ENCODE assay signal across 8 mouse cellular contexts in the genomic region with DNA sequence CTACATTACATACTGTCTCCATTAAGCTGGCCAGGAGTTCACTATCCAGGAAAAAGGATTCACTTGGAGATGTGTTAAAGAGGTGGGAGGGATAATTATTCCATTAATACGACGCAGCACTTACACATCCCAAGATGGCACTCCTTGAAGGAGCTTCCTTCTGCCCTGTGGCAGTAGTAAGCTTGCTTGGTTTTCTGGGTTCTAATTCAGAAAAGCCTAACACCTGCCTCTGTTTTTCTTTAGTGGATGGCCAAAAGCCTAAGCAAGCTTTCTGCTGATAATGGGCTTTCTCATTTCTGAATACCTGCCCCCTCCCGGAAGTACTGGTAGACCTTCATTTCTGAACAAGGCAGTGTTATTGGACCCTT. TPM values are rescaled to one million over a fixed set of nuclear protein-coding genes. Genes with fewer than 3 reads are reported as not detected.
DNase-seq lines count a peak whose midpoint lies in the region; ATAC-seq and TF ChIP-seq lines count a peak whose summit lies in the region.

No protein-coding gene starts in this region.

- peak; percentile 9; the same call in 1 of the 2 replicates for ATAC-seq in lung, embryonic 14.5 days (ENCODE audit: insufficient read depth)
- ATAC-seq in intestine, embryonic 16.5 days: no peak; the same call in 1 of the 2 replicates

- WGBS in lung, embryonic 14.5 days: 93% methylated on average over 3 of the region's 3 CpGs
- WGBS in lung, adult 2 months: 95% methylated on average over 3 of the region's 3 CpGs
- WGBS in forebrain, embryonic 10.5 days: 91% methylated on average over 3 of the region's 3 CpGs
- WGBS in intestine, embryonic 16.5 days: 88% methylated on average over 3 of the region's 3 CpGs

- no peak for TF ChIP-seq CTCF in lung, embryonic 14.5 days (IDR thresholded peaks at IDR 0.05; ENCODE audit: low read depth)
- no peak for TF ChIP-seq CTCF in lung, adult 2 months (IDR thresholded peaks at IDR 0.05; ENCODE audit: insufficient read depth, low read length)

- no peak for TF ChIP-seq POLR2A in lung, adult 2 months (IDR thresholded peaks at IDR 0.05; ENCODE audit: borderline replicate concordance, extremely low read depth, low read depth, low read length)
- no peak for TF ChIP-seq POLR2A in myocyte (IDR thresholded peaks at IDR 0.05; ENCODE audit: insufficient read length, low read depth)

- no peaks in the 10 kb centered on the region for H3K9me3 ChIP-seq in lung, embryonic 14.5 days (ENCODE audit: low read depth, low read length)
- H3K9me3 ChIP-seq in forebrain, embryonic 10.5 days: no peaks in the 10 kb centered on the region
- H3K9me3 ChIP-seq in intestine, embryonic 16.5 days (ENCODE audit: control insufficient read depth, low read length): no peaks in the 10 kb centered on the region

- H3K27ac ChIP-seq in lung, embryonic 14.5 days (ENCODE audit: low read depth): no peak overlapping the region
- peak overlapping the region; percentile 93; the same call in 1 of the 2 replicates for H3K27ac ChIP-seq in forebrain, embryonic 10.5 days
- H3K27ac ChIP-seq in intestine, embryonic 16.5 days (ENCODE audit: low read length): no peak overlapping the region

- no peak overlapping the region for H3K9ac ChIP-seq in lung, embryonic 14.5 days
- H3K9ac ChIP-seq in intestine, embryonic 16.5 days (ENCODE audit: low read depth, low read length): no peak overlapping the region

- peaks cover 3% of the 10 kb centered on the region; the same call in 1 of the 2 replicates for H3K36me3 ChIP-seq in lung, embryonic 14.5 days (ENCODE audit: insufficient read depth)
- H3K36me3 ChIP-seq in forebrain, embryonic 10.5 days (replicated peaks): peaks cover 4% of the 10 kb centered on the region
- H3K36me3 ChIP-seq in intestine, embryonic 16.5 days (ENCODE audit: control insufficient read depth, insufficient read depth, low read length): no peaks in the 10 kb centered on the region
- peaks cover 3% of the 10 kb centered on the region for H3K36me3 ChIP-seq in myocyte (ENCODE audit: control insufficient read depth, insufficient read depth)

- no peak overlapping the region for H3K4me3 ChIP-seq in lung, embryonic 14.5 days (ENCODE audit: low read depth, low read length)
- H3K4me3 ChIP-seq in lung, adult 2 months (replicated peaks; ENCODE audit: extremely low read depth, low read depth, low read length): no peak overlapping the region
- peak overlapping the region; percentile 66; the same call in 1 of the 2 replicates for H3K4me3 ChIP-seq in forebrain, embryonic 10.5 days
- no peak overlapping the region for H3K4me3 ChIP-seq in intestine, embryonic 16.5 days (ENCODE audit: low read length)
- H3K4me3 ChIP-seq in myocyte: peak overlapping the region; percentile 56

- no peaks in the 10 kb centered on the region for H3K4me1 ChIP-seq in lung, embryonic 14.5 days (ENCODE audit: insufficient read depth)
- H3K4me1 ChIP-seq in lung, adult 2 months (ENCODE audit: control insufficient read depth, insufficient read depth, low read length): no peaks in the 10 kb centered on the region; the same call in 1 of the 2 replicates
- H3K4me1 ChIP-seq in forebrain, embryonic 10.5 days: peaks cover 19% of the 10 kb centered on the region
- no peaks in the 10 kb centered on the region for H3K4me1 ChIP-seq in intestine, embryonic 16.5 days (ENCODE audit: control insufficient read depth, insufficient read depth, low read length)

- no peaks in the 10 kb centered on the region for H3K27me3 ChIP-seq in lung, embryonic 14.5 days (ENCODE audit: insufficient read depth, low read length)
- H3K27me3 ChIP-seq in forebrain, embryonic 10.5 days (ENCODE audit: poor library complexity, severe bottlenecking): no peaks in the 10 kb centered on the region
- H3K27me3 ChIP-seq in intestine, embryonic 16.5 days (replicated peaks; ENCODE audit: control insufficient read depth, insufficient read depth, low read length): no peaks in the 10 kb centered on the region
- no peaks in the 10 kb centered on the region for H3K27me3 ChIP-seq in myocyte (ENCODE audit: control insufficient read depth, insufficient read depth, insufficient read length)

- H3K79me2 ChIP-seq in myocyte (ENCODE audit: control insufficient read depth, insufficient read depth): no peaks in the 10 kb centered on the region

- H3K4me2 ChIP-seq in lung, embryonic 14.5 days: peak overlapping the region; percentile 83
- H3K4me2 ChIP-seq in intestine, embryonic 16.5 days (ENCODE audit: low read depth, low read length): peak overlapping the region; percentile 95; the same call in 1 of the 2 replicates
- H3K4me2 ChIP-seq in myocyte (ENCODE audit: low read depth): peak overlapping the region; percentile 74

- H3ac ChIP-seq in myocyte (ENCODE audit: control insufficient read depth, insufficient read length): peak overlapping the region; percentile 73

- no peak for DNase-seq in lung, embryonic 14.5 days
- no peak for DNase-seq in lung, adult 2 months
- no peak for DNase-seq in forebrain, embryonic 10.5 days (ENCODE audit: extremely low spot score, low spot score)
- DNase-seq in cerebellum, adult 9-10 months: no peak
- DNase-seq in left cerebral cortex, adult 11 months (ENCODE audit: low spot score): no peak
- no peak for DNase-seq in urinary bladder, adult 2 months (ENCODE audit: low spot score)

TF ChIP-seq in myocyte, 11 proteins besides CTCF, POLR2A, EP300 and RAD21:
- TF ChIP-seq REST (IDR thresholded peaks at IDR 0.05; ENCODE audit: insufficient read depth, insufficient read length) (no peak), USF1 (IDR thresholded peaks at IDR 0.05; ENCODE audit: low read depth) (no peak), MYOG (IDR thresholded peaks at IDR 0.05; ENCODE audit: control insufficient read depth in 1 of 3, insufficient read depth in 1 of 3, insufficient read length in 2 of 3, low read depth in 2 of 3) (no peak), CEBPB (IDR thresholded peaks at IDR 0.05; ENCODE audit: insufficient read depth, poor library complexity, severe bottlenecking) (no peak), TCF3 (IDR thresholded peaks at IDR 0.05; ENCODE audit: insufficient read length, low read depth) (no peak), POLR2AphosphoS2 (IDR thresholded peaks at IDR 0.05; ENCODE audit: insufficient read length, low read depth) (no peak)

RNA-seq across cellular contexts. Expression of a gene that starts 0.8 kb away (rescaled TPM):
- 33.5 and 33.9 TPM in 2 replicates for polyA plus RNA-seq in lung, embryonic 14.5 days (2014; fragmentation: Nextera tagmentation; extraction: Ambion mirVana)
- 1.8 and 4.3 TPM in 2 replicates for polyA plus RNA-seq in lung, adult 2 months (2012; rRNA removed)
- polyA plus RNA-seq in forebrain, embryonic 10.5 days (2016; fragmentation: Nextera tagmentation; extraction: Ambion mirVana): 25.1 and 29.1 TPM in 2 replicates
- 30.9 and 36.7 TPM in 2 replicates for polyA plus RNA-seq in intestine, embryonic 16.5 days (2015; fragmentation: Nextera tagmentation; extraction: Ambion mirVana)
- 9.3 TPM for polyA plus RNA-seq in myocyte (2012; fragmentation: generic; extraction: Trizol)
- polyA plus RNA-seq in urinary bladder, adult 2 months (2012; rRNA removed): 20.0 and 23.4 TPM in 2 replicates

RNA-seq across cellular contexts. Expression of a gene that starts 19.4 kb away (rescaled TPM):
- polyA plus RNA-seq in lung, embryonic 14.5 days (2014; fragmentation: Nextera tagmentation; extraction: Ambion mirVana): 12.1 and 13.6 TPM in 2 replicates
- 2.4 and 4.8 TPM in 2 replicates for polyA plus RNA-seq in lung, adult 2 months (2012; rRNA removed)
- polyA plus RNA-seq in forebrain, embryonic 10.5 days (2016; fragmentation: Nextera tagmentation; extraction: Ambion mirVana): 10.7 and 10.9 TPM in 2 replicates
- polyA plus RNA-seq in intestine, embryonic 16.5 days (2015; fragmentation: Nextera tagmentation; extraction: Ambion mirVana): 7.2 and 8.6 TPM in 2 replicates
- polyA plus RNA-seq in myocyte (2012; fragmentation: generic; extraction: Trizol): 5.8 TPM
- polyA plus RNA-seq in urinary bladder, adult 2 months (2012; rRNA removed): 6.9 and 7.1 TPM in 2 replicates

RNA-seq across cellular contexts. Expression of a gene that starts 19.4 kb away (rescaled TPM):
- 34.0 and 37.0 TPM in 2 replicates for polyA plus RNA-seq in lung, embryonic 14.5 days (2014; fragmentation: Nextera tagmentation; extraction: Ambion mirVana)
- 15.7 and 19.6 TPM in 2 replicates for polyA plus RNA-seq in lung, adult 2 months (2012; rRNA removed)
- 23.9 and 26.8 TPM in 2 replicates for polyA plus RNA-seq in forebrain, embryonic 10.5 days (2016; fragmentation: Nextera tagmentation; extraction: Ambion mirVana)
- polyA plus RNA-seq in intestine, embryonic 16.5 days (2015; fragmentation: Nextera tagmentation; extraction: Ambion mirVana): 20.6 and 22.7 TPM in 2 replicates
- polyA plus RNA-seq in myocyte (2012; fragmentation: generic; extraction: Trizol): 10.2 TPM
- 29.6 and 30.7 TPM in 2 replicates for polyA plus RNA-seq in urinary bladder, adult 2 months (2012; rRNA removed)

Comparison
In these comparisons a context has a peak if more than half of its experiments do, and no peak if none do; other contexts are left out.
1. H3K4me3 ChIP-seq: peak in forebrain, embryonic 10.5 days (single experiment) and myocyte (single experiment); none in lung, embryonic 14.5 days (single experiment), lung, adult 2 months (single experiment) and intestine, embryonic 16.5 days (single experiment).
2. Peak in every context shown above with its lines, with median percentiles within 50 percentile points of each other: H3K4me2 ChIP-seq.